Mouse (Mus musculus): ENCODE measurements around the gene Hk2. TPM values are rescaled to one million over a fixed set of nuclear protein-coding genes. Genes with fewer than 3 reads are reported as not detected.

Gene Hk2
- polyA plus RNA-seq, 2 experiments: 14.2 to 18.5 TPM

DNA sequence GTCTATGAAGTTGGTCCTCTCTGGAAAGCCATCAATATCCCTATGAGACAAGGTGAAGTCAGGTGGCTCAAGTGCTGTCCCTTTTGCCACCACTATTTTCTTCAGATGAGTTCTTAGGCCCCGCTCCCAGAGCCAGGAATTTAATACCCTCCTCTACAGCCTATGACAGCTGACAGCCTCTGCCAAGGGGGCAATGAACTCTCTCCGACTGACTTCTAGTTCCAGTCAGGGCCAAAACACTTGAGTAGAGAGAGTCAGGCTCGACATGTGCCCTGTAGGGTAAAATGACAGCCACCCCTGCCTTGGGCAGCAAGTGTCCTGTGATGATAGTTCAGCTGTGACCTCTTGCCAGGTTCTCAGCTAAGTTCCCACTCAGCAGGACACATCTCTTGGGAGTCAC is 32.7 kb upstream of the Hk2 start:
- ATAC-seq (ENCODE audit: low FRiP score, low read depth) (no peak), DNase-seq (ENCODE audit: low spot score) (no peak)
- Histone ChIP-seq H3K4me2 (replicated peaks; ENCODE audit: low read depth, low read length, severe bottlenecking) (no peak overlapping the region), H3K27me3 (ENCODE audit: control insufficient read depth, insufficient read depth, low read length) (no peaks in the 10 kb centered on the region), H3K9me3 (ENCODE audit: control insufficient read depth, low read length) (no peaks in the 10 kb centered on the region), H3K4me3 (replicated peaks; ENCODE audit: low read length) (no peak overlapping the region), H3K27ac (replicated peaks; ENCODE audit: low read depth, low read length) (no peak overlapping the region), H3K9ac (ENCODE audit: low read depth, low read length, severe bottlenecking) (no peak overlapping the region), H3K4me1 (ENCODE audit: control insufficient read depth, insufficient read depth, low read length) (no peaks in the 10 kb centered on the region), H3K36me3 (ENCODE audit: control insufficient read depth, insufficient read depth, low read length) (no peaks in the 10 kb centered on the region)
- 62% methylated on average over 3 of the region's 3 CpGs for WGBS
- no peak for TF ChIP-seq POLR2A (IDR thresholded peaks at IDR 0.05; ENCODE audit: borderline replicate concordance, extremely low read depth, insufficient read depth, insufficient read length)

GRCm38 (mm10) chr6:82806503-82806902 is 32.2 kb upstream of the Hk2 start:
- Histone ChIP-seq H3K4me2 (replicated peaks; ENCODE audit: low read depth, low read length, severe bottlenecking) (no peak overlapping the region), H3K9ac (ENCODE audit: low read depth, low read length, severe bottlenecking) (no peak overlapping the region), H3K4me3 (replicated peaks; ENCODE audit: low read length) (no peak overlapping the region), H3K36me3 (ENCODE audit: control insufficient read depth, insufficient read depth, low read length) (no peaks in the 10 kb centered on the region), H3K4me1 (ENCODE audit: control insufficient read depth, insufficient read depth, low read length) (no peaks in the 10 kb centered on the region), H3K27me3 (ENCODE audit: control insufficient read depth, insufficient read depth, low read length) (no peaks in the 10 kb centered on the region), H3K27ac (replicated peaks; ENCODE audit: low read depth, low read length) (no peak overlapping the region), H3K9me3 (ENCODE audit: control insufficient read depth, low read length) (no peaks in the 10 kb centered on the region)
- no peak for DNase-seq (ENCODE audit: low spot score)
- TF ChIP-seq POLR2A (IDR thresholded peaks at IDR 0.05; ENCODE audit: borderline replicate concordance, extremely low read depth, insufficient read depth, insufficient read length): no peak
- ATAC-seq (ENCODE audit: low FRiP score, low read depth): no peak
- WGBS: 77% methylated on average over 6 of the region's 6 CpGs

DNA sequence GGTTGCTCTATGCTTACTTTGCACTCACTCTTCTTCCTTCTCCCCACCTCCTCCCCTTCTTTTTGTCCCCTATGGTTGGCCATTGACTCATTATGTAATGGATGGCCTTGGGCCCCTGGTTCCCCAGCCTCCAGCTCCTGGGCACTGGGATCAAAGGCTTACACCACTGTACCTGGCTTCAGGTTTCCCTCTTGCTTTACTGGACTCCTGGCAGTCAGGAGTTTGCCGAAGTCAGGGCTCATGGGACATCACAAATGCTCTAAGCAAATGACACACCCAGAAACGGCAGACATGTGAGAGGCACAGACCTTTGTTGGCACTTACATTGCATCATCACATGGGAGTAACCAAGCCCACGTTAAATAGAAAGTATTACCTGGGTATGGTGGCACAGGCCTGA is 31.6 kb upstream of the Hk2 start:
- DNase-seq (ENCODE audit: low spot score): no peak
- Histone ChIP-seq H3K9me3 (ENCODE audit: control insufficient read depth, low read length) (no peaks in the 10 kb centered on the region), H3K36me3 (ENCODE audit: control insufficient read depth, insufficient read depth, low read length) (no peaks in the 10 kb centered on the region), H3K27ac (replicated peaks; ENCODE audit: low read depth, low read length) (no peak overlapping the region), H3K9ac (ENCODE audit: low read depth, low read length, severe bottlenecking) (no peak overlapping the region), H3K4me1 (ENCODE audit: control insufficient read depth, insufficient read depth, low read length) (no peaks in the 10 kb centered on the region), H3K27me3 (ENCODE audit: control insufficient read depth, insufficient read depth, low read length) (no peaks in the 10 kb centered on the region), H3K4me2 (replicated peaks; ENCODE audit: low read depth, low read length, severe bottlenecking) (no peak overlapping the region), H3K4me3 (replicated peaks; ENCODE audit: low read length) (no peak overlapping the region)
- no peak for TF ChIP-seq POLR2A (IDR thresholded peaks at IDR 0.05; ENCODE audit: borderline replicate concordance, extremely low read depth, insufficient read depth, insufficient read length)
- WGBS: 70% methylated on average over 3 of the region's 3 CpGs
- ATAC-seq (ENCODE audit: low FRiP score, low read depth): no peak

- 78% methylated on average over 3 of the region's 3 CpGs for WGBS
These were observed 30.7 kb upstream of the Hk2 start for GRCm38 (mm10) chr6:82804984-82805383.

GRCm38 (mm10) chr6:82798202-82798737 is 24.0 kb upstream of the Hk2 start:
- Histone ChIP-seq H3K4me1 (ENCODE audit: control insufficient read depth, insufficient read depth, low read length) (no peaks in the 10 kb centered on the region), H3K9me3 (ENCODE audit: control insufficient read depth, low read length) (no peaks in the 10 kb centered on the region), H3K27me3 (ENCODE audit: control insufficient read depth, insufficient read depth, low read length) (no peaks in the 10 kb centered on the region), H3K27ac (replicated peaks; ENCODE audit: low read depth, low read length) (no peak overlapping the region), H3K9ac (ENCODE audit: low read depth, low read length, severe bottlenecking) (no peak overlapping the region), H3K4me2 (replicated peaks; ENCODE audit: low read depth, low read length, severe bottlenecking) (no peak overlapping the region), H3K36me3 (ENCODE audit: control insufficient read depth, insufficient read depth, low read length) (no peaks in the 10 kb centered on the region), H3K4me3 (replicated peaks; ENCODE audit: low read length) (no peak overlapping the region)
- WGBS: 63% methylated on average over 3 of the region's 3 CpGs
- no peak for TF ChIP-seq POLR2A (IDR thresholded peaks at IDR 0.05; ENCODE audit: borderline replicate concordance, extremely low read depth, insufficient read depth, insufficient read length)
- DNase-seq (ENCODE audit: low spot score) (no peak), ATAC-seq (ENCODE audit: low FRiP score, low read depth) (no peak)

More at GRCm38 (mm10) chr6:82804984-82805383, 30.7 kb upstream of the Hk2 start:
- no peaks in the 10 kb centered on the region for H3K4me1 ChIP-seq (ENCODE audit: control insufficient read depth, insufficient read depth, low read length)
- H3K27ac ChIP-seq (replicated peaks; ENCODE audit: low read depth, low read length): no peak overlapping the region
- no peak for DNase-seq (ENCODE audit: low spot score)
- no peak overlapping the region for H3K4me2 ChIP-seq (replicated peaks; ENCODE audit: low read depth, low read length, severe bottlenecking)
- no peaks in the 10 kb centered on the region for H3K27me3 ChIP-seq (ENCODE audit: control insufficient read depth, insufficient read depth, low read length)
- ATAC-seq (ENCODE audit: low FRiP score, low read depth): no peak
- TF ChIP-seq POLR2A (IDR thresholded peaks at IDR 0.05; ENCODE audit: borderline replicate concordance, extremely low read depth, insufficient read depth, insufficient read length): no peak
- no peak overlapping the region for H3K4me3 ChIP-seq (replicated peaks; ENCODE audit: low read length)
- H3K9ac ChIP-seq (ENCODE audit: low read depth, low read length, severe bottlenecking): no peak overlapping the region
- no peaks in the 10 kb centered on the region for H3K36me3 ChIP-seq (ENCODE audit: control insufficient read depth, insufficient read depth, low read length)
- H3K9me3 ChIP-seq (ENCODE audit: control insufficient read depth, low read length): no peaks in the 10 kb centered on the region

Measured in limb, embryonic 14.5 days (tissue).